Mouse (Mus musculus) limb, embryonic 14.5 days (tissue): Measurements from ENCODE around the gene Ttf2. TPM values are rescaled to one million over a fixed set of nuclear protein-coding genes. Genes with fewer than 3 reads are reported as not detected.

Experiments
- ATAC-seq: fragments of 200-750 bp; cut with Nextera tagmentation; 2 replicates; pipeline ENCODE4 v1.8.0; 2017; ENCODE audit warnings: low read depth, moderate number of reproducible peaks, moderate TSS enrichment; ENCODE audit not compliant: low FRiP score
- DNase-seq: peaks from one replicate; pipeline ENCODE4 v3.0.0-alpha.2; 2015; ENCODE audit warnings: low spot score
- H3K27ac ChIP-seq: fragments of 300-500 bp; sonication (generic); replicated peaks from 2 replicates; pipeline ENCODE4 v1.5.1; 2014; ENCODE audit warnings: low read depth, mild to moderate bottlenecking, low read length, moderate library complexity, mixed read lengths
- H3K27me3 ChIP-seq: fragments of 300-500 bp; sonication (generic); 2 replicates; pipeline ENCODE4 v1.6.1; 2014; ENCODE audit warnings: low read length, mixed read lengths; ENCODE audit not compliant: control insufficient read depth, insufficient read depth
- H3K36me3 ChIP-seq: fragments of 300-500 bp; sonication (generic); 2 replicates; pipeline ENCODE4 v1.6.1; 2014; ENCODE audit warnings: mild to moderate bottlenecking, low read length, moderate library complexity, mixed read lengths; ENCODE audit not compliant: control insufficient read depth, insufficient read depth
- H3K4me1 ChIP-seq: fragments of 300-500 bp; sonication (generic); 2 replicates; pipeline ENCODE4 v1.6.1; 2014; ENCODE audit warnings: antibody characterized with exemption, low read length, mixed read lengths; ENCODE audit not compliant: control insufficient read depth, insufficient read depth
- H3K4me2 ChIP-seq: fragments of 300-500 bp; sonication (generic); replicated peaks from 2 replicates; pipeline ENCODE4 v1.6.1; 2014; ENCODE audit warnings: low read depth, mild to moderate bottlenecking, low read length, moderate library complexity; ENCODE audit not compliant: severe bottlenecking
- H3K4me3 ChIP-seq: fragments of 300-500 bp; sonication (generic); replicated peaks from 2 replicates; pipeline ENCODE4 v1.5.1; 2014; ENCODE audit warnings: low read length
- H3K9ac ChIP-seq: fragments of 300-500 bp; sonication (generic); 2 replicates; pipeline ENCODE4 v1.6.1; 2014; ENCODE audit warnings: mild to moderate bottlenecking, low read depth, low read length, moderate library complexity; ENCODE audit not compliant: severe bottlenecking
- H3K9me3 ChIP-seq: fragments of 300-500 bp; sonication (generic); 2 replicates; pipeline ENCODE4 v1.6.1; 2016; ENCODE audit warnings: low read length; ENCODE audit not compliant: control insufficient read depth
- POLR2A ChIP-seq: fragments of 200-500 bp; IDR thresholded peaks from 2 replicates; pipeline ENCODE4 v1.8.0; 2012; ENCODE audit warnings: inconsistent platforms, mild to moderate bottlenecking, moderate library complexity, borderline replicate concordance; ENCODE audit not compliant: insufficient read depth, insufficient read length; ENCODE audit errors: extremely low read depth
- WGBS: fragments of 180-500 bp; shearing (Covaris S2); extraction: QIAGEN DNeasy Blood & Tissue Kit; methylation state at CpG from one replicate; pipeline ENCODE4 v1.1.7; 2014; 5-methylcytosine and 5-hydroxymethylcytosine counted together
- polyA plus RNA-seq, 2 experiments: library from polyadenylated mRNA; depleted of rRNA in 1 of 2; stranded (reverse) in 1 of 2; unstranded in 1 of 2; fragments of >200 nt; fragmentation: Nextera tagmentation in 1 of 2; extraction: Ambion mirVana in 1 of 2; gene quantifications; 2 replicates each; pipeline versions ENCODE4 v1.2.1 to v1.2.3; 2012 to 2014

Ttf2 gene
- polyA plus RNA-seq, 2 experiments = 14.0 TPM

DNA sequence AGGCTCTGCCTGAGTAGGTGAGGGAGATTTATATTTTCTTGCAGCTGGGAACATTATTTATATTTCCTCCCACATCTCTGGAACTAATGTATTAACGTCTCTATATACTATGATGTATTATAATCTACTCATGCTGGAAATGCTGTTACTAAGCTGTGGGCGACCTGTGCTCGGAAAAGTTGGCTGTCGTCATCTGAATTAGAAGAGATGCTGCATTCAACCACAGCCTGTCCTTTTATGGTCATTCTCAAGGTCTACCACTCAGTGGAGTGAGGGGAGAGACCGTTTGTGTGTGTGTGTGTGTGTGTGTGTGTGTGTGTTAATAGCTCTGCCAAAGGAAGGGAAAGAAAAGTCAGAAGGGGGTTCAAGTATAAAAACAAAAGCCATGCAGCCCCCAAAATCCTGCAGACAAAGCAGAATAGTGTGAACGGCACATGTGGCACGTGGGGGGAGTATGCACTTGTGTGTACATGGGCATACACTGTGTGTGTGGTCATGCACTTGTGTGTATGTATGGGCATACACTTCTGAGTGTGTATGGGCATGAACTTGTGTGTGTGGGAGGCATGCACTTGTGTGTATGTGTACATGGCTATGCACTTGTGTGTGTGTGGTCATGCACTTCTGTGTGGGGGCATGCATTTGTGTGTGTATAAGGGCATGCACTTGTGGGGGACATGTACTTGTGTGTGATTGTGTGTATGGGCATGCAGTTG is 57.8 kb downstream of the Ttf2 start:
- H3K4me1 ChIP-seq = peaks cover 13% of the 10 kb centered on the region
- 41% methylated on average over 7 of the region's 7 CpGs for WGBS
- ATAC-seq (peak; percentile 25; the same call in 1 of the 2 replicates), DNase-seq (no peak)
- H3K4me3 ChIP-seq = no peak overlapping the region
- H3K36me3 ChIP-seq = no peaks in the 10 kb centered on the region
- H3K27me3 ChIP-seq = no peaks in the 10 kb centered on the region
- H3K4me2 ChIP-seq = no peak overlapping the region
- no peak overlapping the region for H3K9ac ChIP-seq
- peak overlapping the region; percentile 5; the same call in 1 of the 2 replicates for H3K27ac ChIP-seq
- no peaks in the 10 kb centered on the region for H3K9me3 ChIP-seq
- TF ChIP-seq POLR2A = no peak

DNA sequence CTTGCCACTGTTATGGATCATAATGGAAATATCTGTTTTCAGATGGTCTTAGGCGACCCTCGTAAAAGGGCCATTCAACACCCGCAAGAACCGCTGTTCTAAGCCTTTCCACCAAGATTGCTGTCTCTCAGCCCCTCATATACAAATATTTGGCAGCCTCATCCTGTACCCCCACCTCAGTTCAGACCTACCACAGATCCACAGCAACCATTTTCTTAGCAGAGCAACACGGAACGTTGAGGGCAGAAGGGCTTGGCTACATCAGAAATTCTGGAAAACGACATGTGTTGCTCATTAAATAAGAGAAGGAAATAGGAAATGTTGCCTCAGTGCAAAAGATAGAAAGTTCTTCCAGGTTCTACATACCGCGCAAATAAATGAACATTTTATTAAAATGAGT is 58.4 kb downstream of the Ttf2 start:
- H3K27ac ChIP-seq = no peak overlapping the region
- no peak overlapping the region for H3K4me3 ChIP-seq
- H3K36me3 ChIP-seq = no peaks in the 10 kb centered on the region
- H3K27me3 ChIP-seq = no peaks in the 10 kb centered on the region
- H3K4me1 ChIP-seq = peaks cover 13% of the 10 kb centered on the region
- no peak overlapping the region for H3K9ac ChIP-seq
- no peak for TF ChIP-seq POLR2A
- DNase-seq (no peak), ATAC-seq (peak; percentile 51)
- no peaks in the 10 kb centered on the region for H3K9me3 ChIP-seq
- H3K4me2 ChIP-seq = no peak overlapping the region
- 46% methylated on average over 9 of the region's 9 CpGs for WGBS

DNA sequence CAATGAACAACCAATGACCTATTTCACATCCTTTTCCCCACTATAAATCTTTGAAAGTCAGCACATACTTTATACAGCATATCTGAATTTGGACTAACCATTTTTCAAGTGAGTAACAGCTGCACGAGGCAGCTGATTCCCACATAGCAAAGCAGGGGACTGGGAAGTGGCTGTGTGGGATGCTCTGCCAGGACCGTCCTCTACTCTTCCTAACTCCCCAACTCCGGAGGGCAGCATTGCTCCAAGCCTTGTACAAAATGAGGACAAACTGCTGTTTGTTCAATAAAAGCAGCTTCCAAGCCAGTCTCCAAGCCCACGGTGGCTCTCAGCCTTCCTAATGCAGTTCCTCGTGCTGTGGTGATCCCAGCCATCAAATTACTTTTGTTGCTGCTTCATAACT is 58.8 kb downstream of the Ttf2 start:
- ATAC-seq (0 out of 2 replicates have a peak, but pooled peaks have one; percentile 14), DNase-seq (peak; percentile 18)
- no peak overlapping the region for H3K4me3 ChIP-seq
- WGBS = 37% methylated on average over 5 of the region's 5 CpGs
- no peaks in the 10 kb centered on the region for H3K36me3 ChIP-seq
- peaks cover 13% of the 10 kb centered on the region for H3K4me1 ChIP-seq
- no peak overlapping the region for H3K4me2 ChIP-seq
- TF ChIP-seq POLR2A = no peak
- no peak overlapping the region for H3K27ac ChIP-seq
- H3K27me3 ChIP-seq = no peaks in the 10 kb centered on the region
- H3K9me3 ChIP-seq = no peaks in the 10 kb centered on the region
- no peak overlapping the region for H3K9ac ChIP-seq

DNA sequence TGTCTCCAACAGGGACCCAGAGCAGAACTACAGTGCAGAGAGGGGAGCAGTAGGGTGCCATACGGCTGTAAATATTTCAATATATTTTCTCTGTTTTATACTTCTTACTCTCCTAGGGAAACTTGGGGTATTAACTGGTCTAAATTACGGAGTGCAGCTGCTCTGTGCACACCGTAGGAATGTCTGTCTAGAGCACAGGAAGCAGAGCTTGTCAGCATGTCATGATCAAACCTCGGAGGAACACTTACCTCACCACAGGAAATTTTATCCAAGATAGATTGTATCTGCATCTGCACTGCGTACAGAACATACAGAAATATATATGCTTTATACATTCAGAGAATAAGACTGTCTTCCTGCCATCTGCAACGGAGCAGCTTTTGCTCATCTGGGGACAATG is 60.9 kb downstream of the Ttf2 start:
- Histone ChIP-seq H3K9ac (no peak overlapping the region), H3K36me3 (no peaks in the 10 kb centered on the region), H3K4me3 (no peak overlapping the region), H3K27ac (no peak overlapping the region), H3K27me3 (no peaks in the 10 kb centered on the region), H3K4me1 (peaks cover 13% of the 10 kb centered on the region), H3K4me2 (no peak overlapping the region), H3K9me3 (no peaks in the 10 kb centered on the region)
- ATAC-seq (peak; percentile 62; the same call in 1 of the 2 replicates), DNase-seq (peak; percentile 48)
- no peak for TF ChIP-seq POLR2A
- 29% methylated on average over 6 of the region's 6 CpGs for WGBS

DNA sequence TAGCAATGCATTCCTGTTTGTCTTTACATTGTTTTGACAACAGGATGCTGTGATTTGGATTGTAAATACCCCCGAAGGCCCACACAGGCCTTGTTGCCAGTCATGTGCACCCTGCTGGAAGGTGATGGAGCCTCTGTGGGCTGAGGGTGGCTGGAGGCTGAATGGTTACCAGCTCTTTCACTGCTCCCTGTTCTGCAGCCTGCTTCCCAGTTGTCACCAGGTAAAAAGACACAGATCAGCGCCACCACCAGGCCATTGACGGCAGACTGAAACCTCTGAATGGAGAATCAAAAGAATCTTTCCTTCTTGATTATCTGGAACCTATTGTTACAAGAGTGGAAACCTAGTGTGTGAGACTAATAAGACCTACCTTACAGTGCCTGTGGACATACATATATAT is 62.5 kb downstream of the Ttf2 start:
- 28% methylated on average over 3 of the region's 3 CpGs for WGBS
- no peak for DNase-seq

DNA sequence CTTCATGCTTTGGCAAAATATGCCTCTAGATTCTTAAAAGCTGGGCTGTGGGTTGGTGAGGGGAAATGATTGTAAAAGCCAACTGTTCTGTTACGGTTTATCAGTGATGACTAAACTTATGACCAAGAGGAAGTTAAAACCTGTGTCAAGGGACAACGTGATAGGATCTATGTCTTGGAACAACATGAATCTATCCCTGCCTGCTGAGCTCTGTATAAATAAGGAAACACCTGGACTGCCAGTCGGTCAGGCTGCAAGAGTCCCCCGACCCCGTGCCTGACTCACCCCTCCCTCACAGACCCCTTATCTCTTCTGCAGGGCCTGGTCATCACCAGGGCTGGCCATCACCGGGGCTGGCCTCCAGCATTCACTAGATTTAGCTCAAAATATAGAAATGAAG is 63.3 kb downstream of the Ttf2 start:
- 66% methylated on average over 6 of the region's 6 CpGs for WGBS
- no peak for TF ChIP-seq POLR2A
- no peak overlapping the region for H3K27ac ChIP-seq
- ATAC-seq = no peak
- H3K4me2 ChIP-seq = no peak overlapping the region
- no peak overlapping the region for H3K4me3 ChIP-seq
- no peak for DNase-seq
- H3K9me3 ChIP-seq = no peaks in the 10 kb centered on the region
- H3K4me1 ChIP-seq = peaks cover 5% of the 10 kb centered on the region; the same call in 1 of the 2 replicates
- H3K9ac ChIP-seq = no peak overlapping the region
- H3K27me3 ChIP-seq = no peaks in the 10 kb centered on the region
- H3K36me3 ChIP-seq = no peaks in the 10 kb centered on the region

More for the DNA sequence above, 62.5 kb downstream of the Ttf2 start:
- H3K27ac ChIP-seq = no peak overlapping the region
- H3K4me3 ChIP-seq = no peak overlapping the region
- no peak for TF ChIP-seq POLR2A
- no peaks in the 10 kb centered on the region for H3K9me3 ChIP-seq
- H3K9ac ChIP-seq = no peak overlapping the region
- no peak overlapping the region for H3K4me2 ChIP-seq
- H3K27me3 ChIP-seq = no peaks in the 10 kb centered on the region
- H3K4me1 ChIP-seq = peaks cover 12% of the 10 kb centered on the region
- H3K36me3 ChIP-seq = no peaks in the 10 kb centered on the region
- no peak for ATAC-seq
